Mouse (Mus musculus): ENCODE results near the gene Sbk2.
"Not testable (repeated sequence)": the region's sequence is repeated elsewhere in the genome, so short reads cannot be mapped to it uniquely, and the experiment has no call there.

Gene Sbk2

GRCm38 (mm10) chr7:4964272-4964671, at the start of gene Sbk2:
Gene Sbk2 (minus strand): TSS chr7:4964406.
- DNase-seq (ENCODE audit: low spot score), result peak; percentile 61

- no peak for DNase-seq (ENCODE audit: low spot score)
Measured at GRCm38 (mm10) chr7:5012681-5013513, 48.7 kb upstream of the Sbk2 start.

GRCm38 (mm10) chr7:5008229-5008628, 44.0 kb upstream of the Sbk2 start:
- DNase-seq (ENCODE audit: low spot score), result no peak

GRCm38 (mm10) chr7:5002876-5003275, 38.7 kb upstream of the Sbk2 start:
- not testable (repeated sequence) for DNase-seq (ENCODE audit: low spot score)

GRCm38 (mm10) chr7:4999876-5000275, 35.7 kb upstream of the Sbk2 start:
- DNase-seq (ENCODE audit: low spot score), result no peak

GRCm38 (mm10) chr7:4996934-4997333, 32.7 kb upstream of the Sbk2 start:
- no peak for DNase-seq (ENCODE audit: low spot score)

- DNase-seq (ENCODE audit: low spot score), result no peak
Measured at GRCm38 (mm10) chr7:4996003-4996895, 32.0 kb upstream of the Sbk2 start, which contains the start of gene Zfp579. Gene Zfp579 (minus strand): TSS chr7:4996158.

- no peak for DNase-seq (ENCODE audit: low spot score)
Measured at GRCm38 (mm10) chr7:4995268-4996002, 31.2 kb upstream of the Sbk2 start.

GRCm38 (mm10) chr7:4993999-4994788, 30.0 kb upstream of the Sbk2 start:
- no peak for DNase-seq (ENCODE audit: low spot score)

GRCm38 (mm10) chr7:4993347-4993998, 29.3 kb upstream of the Sbk2 start:
- no peak for DNase-seq (ENCODE audit: low spot score)

- DNase-seq (ENCODE audit: low spot score), result no peak
Measured at GRCm38 (mm10) chr7:4988250-4988649, 24.0 kb upstream of the Sbk2 start.

- DNase-seq (ENCODE audit: low spot score), result no peak
Measured at GRCm38 (mm10) chr7:4976832-4977231, 12.6 kb upstream of the Sbk2 start.

GRCm38 (mm10) chr7:4975455-4975854, 11.2 kb upstream of the Sbk2 start:
- no peak for DNase-seq (ENCODE audit: low spot score)

- DNase-seq (ENCODE audit: low spot score), result no peak
Measured at GRCm38 (mm10) chr7:4972321-4973047, 8.3 kb upstream of the Sbk2 start.

- DNase-seq (ENCODE audit: low spot score), result no peak
Measured at GRCm38 (mm10) chr7:4971710-4972109, 7.5 kb upstream of the Sbk2 start.

- DNase-seq (ENCODE audit: low spot score), result no peak
Measured at GRCm38 (mm10) chr7:4971068-4971467, 6.9 kb upstream of the Sbk2 start, which contains the start of gene Sbk3. Gene Sbk3 (minus strand): TSS chr7:4971168.

- DNase-seq (ENCODE audit: low spot score), result no peak
Measured at GRCm38 (mm10) chr7:4964988-4965387, 782 bp upstream of the Sbk2 start.

GRCm38 (mm10) chr7:4963527-4963926, 679 bp downstream of the Sbk2 start:
- DNase-seq (ENCODE audit: low spot score), result no peak

- no peak for DNase-seq (ENCODE audit: low spot score)
Measured at GRCm38 (mm10) chr7:4957361-4957760, 6.8 kb downstream of the Sbk2 start.

GRCm38 (mm10) chr7:4953815-4954445, 10.3 kb downstream of the Sbk2 start:
- no peak for DNase-seq (ENCODE audit: low spot score)
